Mouse (Mus musculus) hindbrain, embryonic 10.5 days (tissue): ENCODE results near the gene Phf12. TPM values are rescaled to one million over a fixed set of nuclear protein-coding genes. Genes with fewer than 3 reads are reported as not detected.

Experiments
- DNase-seq: peaks from one replicate; pipeline ENCODE4 v3.0.0-alpha.2; 2017; ENCODE audit warnings: low spot score
- H3K27ac ChIP-seq: fragments of 300-500 bp; sonication (generic); 2 replicates; pipeline ENCODE4 v1.5.1; 2016; ENCODE audit warnings: mild to moderate bottlenecking, moderate library complexity
- H3K27me3 ChIP-seq: fragments of 300-500 bp; sonication (generic); 2 replicates; pipeline ENCODE4 v1.6.1; 2016; ENCODE audit warnings: mild to moderate bottlenecking; ENCODE audit not compliant: poor library complexity, insufficient read depth, severe bottlenecking
- H3K36me3 ChIP-seq: fragments of 300-500 bp; sonication (generic); 2 replicates; pipeline ENCODE4 v1.6.1; 2016; ENCODE audit warnings: mild to moderate bottlenecking, moderate library complexity
- H3K4me1 ChIP-seq: fragments of 300-500 bp; sonication (generic); replicated peaks from 2 replicates; pipeline ENCODE4 v1.6.1; 2016; ENCODE audit warnings: mild to moderate bottlenecking
- H3K4me3 ChIP-seq: fragments of 300-500 bp; sonication (generic); 2 replicates; pipeline ENCODE4 v1.5.1; 2016; ENCODE audit warnings: mild to moderate bottlenecking, moderate library complexity
- H3K9me3 ChIP-seq: fragments of 300-500 bp; sonication (generic); 2 replicates; pipeline ENCODE4 v1.6.1; 2016; ENCODE audit warnings: mild to moderate bottlenecking, moderate library complexity
- WGBS: fragments of 180-500 bp; shearing (Covaris S2); methylation state at CpG from one replicate; pipeline ENCODE4 v1.1.7; 2016; 5-methylcytosine and 5-hydroxymethylcytosine counted together
- polyA plus RNA-seq: library from polyadenylated mRNA; unstranded; fragments of >200 nt; fragmentation: Nextera tagmentation; extraction: Ambion mirVana; gene quantifications from 2 replicates; pipeline ENCODE4 v1.2.1, GENCODE M21; 2016

Gene Phf12
- polyA plus RNA-seq, 1 experiment from 2014 or later = 19.7 TPM

- no peaks in the 10 kb centered on the region for H3K36me3 ChIP-seq
- H3K27ac ChIP-seq = no peak overlapping the region
- WGBS = 80% methylated on average over 8 of the region's 8 CpGs
- DNase-seq = no peak
- peaks cover 34% of the 10 kb centered on the region for H3K27me3 ChIP-seq
- peaks cover 13% of the 10 kb centered on the region; the same call in 1 of the 2 replicates for H3K4me1 ChIP-seq
- H3K4me3 ChIP-seq = no peak overlapping the region
- no peaks in the 10 kb centered on the region for H3K9me3 ChIP-seq
Observed at GRCm38 (mm10) chr11:77979221-77979809, 3.2 kb upstream of the Phf12 start.

DNA sequence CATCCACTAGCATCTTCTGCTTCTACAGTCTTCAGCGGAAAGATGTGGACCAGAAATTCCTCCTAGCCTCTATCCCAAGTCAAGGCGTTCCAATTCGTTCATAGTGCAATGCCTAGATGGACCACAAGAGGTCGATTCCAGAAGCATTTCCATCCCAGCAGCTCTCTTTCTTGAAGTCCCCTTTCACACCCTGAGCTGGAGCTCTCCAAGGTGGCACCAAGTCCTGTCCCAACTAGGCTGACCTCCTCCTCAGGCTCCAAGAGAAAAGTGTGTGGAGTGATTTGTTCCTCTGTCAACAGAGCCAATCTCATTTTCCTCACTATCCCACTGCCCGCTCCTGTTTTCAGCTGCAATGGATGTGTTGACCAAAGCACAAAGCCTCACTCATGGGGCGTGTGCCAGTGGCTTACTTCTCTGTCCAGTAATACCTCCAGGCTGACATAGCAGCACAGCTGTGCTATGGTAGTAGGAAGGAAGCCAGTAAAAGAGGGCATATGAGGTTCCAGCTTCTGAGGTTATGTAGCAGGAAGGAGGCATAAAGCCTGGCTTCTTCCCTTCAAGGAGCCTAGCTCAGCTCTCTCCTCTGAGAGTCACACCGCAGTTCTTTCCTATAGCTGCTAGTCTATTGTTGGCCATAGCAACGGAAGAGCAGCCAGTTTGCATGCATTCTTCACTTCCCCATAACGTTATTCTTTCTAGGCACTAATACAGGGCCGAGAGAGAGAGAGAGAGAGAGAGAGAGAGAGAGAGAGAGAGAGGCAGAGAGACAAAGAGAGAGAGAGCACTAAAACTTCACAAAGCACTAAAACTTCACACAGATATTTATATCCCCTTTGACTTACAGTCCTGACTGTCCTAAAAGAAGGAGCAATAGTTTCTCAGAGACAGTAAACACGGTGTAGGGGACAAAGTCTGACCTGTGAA lies 2.0 kb upstream of the Phf12 start:
- Histone ChIP-seq H3K27ac (peak overlapping the region; percentile 97; the same call in 1 of the 2 replicates), H3K4me3 (0 out of 2 replicates have a peak overlapping the region, but pooled peaks have one; percentile 100), H3K27me3 (peaks cover 23% of the 10 kb centered on the region), H3K4me1 (peaks cover 22% of the 10 kb centered on the region), H3K9me3 (no peaks in the 10 kb centered on the region), H3K36me3 (no peaks in the 10 kb centered on the region)
- WGBS = 36% methylated on average over 11 of the region's 11 CpGs
- DNase-seq = peak; percentile 57

DNA sequence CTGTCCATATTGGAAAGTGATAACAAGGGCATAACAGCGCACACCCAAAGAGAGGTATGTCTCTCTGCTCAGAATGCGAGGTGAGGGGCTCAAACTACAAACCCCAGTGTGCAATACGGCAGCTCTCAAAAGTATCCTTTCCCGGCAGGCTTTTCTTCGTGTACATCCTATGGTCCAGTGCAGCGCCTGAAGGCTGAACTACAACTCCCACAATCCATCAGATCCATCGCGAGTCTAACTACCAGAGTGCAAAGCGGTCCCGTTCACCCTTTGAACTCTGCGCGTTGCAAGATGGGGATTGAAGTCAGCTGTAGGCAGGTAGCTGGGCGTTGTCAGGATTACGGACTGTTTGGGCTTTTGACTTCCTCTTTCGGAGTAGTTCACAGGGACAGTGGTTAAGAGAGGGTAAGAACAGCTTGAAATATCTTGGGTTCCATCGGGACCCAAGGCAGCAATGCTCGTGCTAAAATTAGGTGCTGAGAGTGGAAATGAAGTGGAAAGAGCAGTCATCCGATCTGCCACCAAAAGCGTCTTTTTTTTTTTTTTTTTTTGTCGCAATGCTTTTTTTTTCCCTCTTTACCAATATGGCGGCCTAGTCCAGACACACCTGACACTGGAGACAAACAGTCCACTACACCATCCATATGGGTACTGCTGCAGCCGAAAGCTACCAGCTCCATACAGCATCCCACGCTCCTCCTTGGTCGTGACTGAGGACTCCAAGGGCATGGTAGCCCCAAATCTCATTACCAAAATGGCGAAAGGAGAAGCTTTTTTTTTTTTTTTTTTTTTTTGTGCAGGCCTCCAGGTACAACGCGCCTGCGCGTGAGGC lies 729 bp upstream of the Phf12 start:
- peak overlapping the region; percentile 100 for H3K4me3 ChIP-seq
- peaks cover 28% of the 10 kb centered on the region for H3K4me1 ChIP-seq
- DNase-seq = peak; percentile 95
- H3K36me3 ChIP-seq = peaks cover 12% of the 10 kb centered on the region
- H3K27me3 ChIP-seq = peaks cover 15% of the 10 kb centered on the region
- no peaks in the 10 kb centered on the region for H3K9me3 ChIP-seq
- under 1% methylated on average over 29 of the region's 29 CpGs for whole genome bisulfite sequencing
- peak overlapping the region; percentile 97 for H3K27ac ChIP-seq

DNA sequence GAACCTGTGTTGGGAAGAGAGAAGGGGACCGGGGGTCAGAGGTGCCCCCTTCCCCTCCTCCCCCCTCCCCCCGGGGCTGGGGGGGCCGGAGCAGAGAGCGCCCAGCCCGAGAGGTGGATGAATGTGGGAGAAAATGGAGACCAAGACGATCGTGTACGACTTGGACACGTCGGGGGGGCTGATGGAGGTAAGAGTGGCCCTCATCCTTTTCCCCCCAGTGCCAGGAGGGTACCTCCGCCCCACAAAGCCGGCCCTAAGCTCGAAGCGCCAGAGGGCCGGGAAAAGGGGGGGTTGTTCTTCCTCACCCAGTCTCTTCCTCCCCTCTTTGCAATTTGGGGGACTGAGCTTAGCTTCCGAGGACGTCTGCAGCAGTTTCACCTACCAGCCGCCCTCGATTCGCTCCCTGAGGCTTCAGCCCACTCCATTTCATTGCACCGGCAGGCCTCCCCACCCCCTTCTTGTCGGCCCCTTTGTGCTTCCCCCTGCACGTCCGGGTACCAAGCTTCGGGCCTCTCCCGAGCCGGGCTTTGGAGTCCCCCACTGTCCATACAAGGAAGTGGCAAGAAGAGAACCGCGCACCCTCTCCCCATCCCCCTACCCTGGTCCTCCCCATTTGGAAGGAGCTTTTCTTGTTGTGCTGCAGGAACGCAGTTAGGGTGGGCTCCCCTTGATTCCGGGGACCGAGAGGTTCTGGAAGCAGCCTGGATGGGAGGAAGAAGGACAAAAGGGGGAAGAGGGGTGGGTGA lies 810 bp downstream of the Phf12 start:
- peak; percentile 69 for DNase-seq
- H3K27ac ChIP-seq = peak overlapping the region; percentile 97
- peaks cover 3% of the 10 kb centered on the region; the same call in 1 of the 2 replicates for H3K27me3 ChIP-seq
- H3K9me3 ChIP-seq = no peaks in the 10 kb centered on the region
- under 1% methylated on average over 31 of the region's 32 CpGs for WGBS
- peaks cover 28% of the 10 kb centered on the region for H3K36me3 ChIP-seq
- H3K4me1 ChIP-seq = peaks cover 28% of the 10 kb centered on the region
- peak overlapping the region; percentile 100 for H3K4me3 ChIP-seq

- DNase-seq = peak; percentile 83
- no peaks in the 10 kb centered on the region for H3K27me3 ChIP-seq
- H3K4me3 ChIP-seq = peak overlapping the region; percentile 100
- peak overlapping the region; percentile 97 for H3K27ac ChIP-seq
- H3K9me3 ChIP-seq = no peaks in the 10 kb centered on the region
- H3K36me3 ChIP-seq = peaks cover 36% of the 10 kb centered on the region
- peaks cover 28% of the 10 kb centered on the region for H3K4me1 ChIP-seq
- WGBS = under 1% methylated on average over 62 of the region's 63 CpGs
Observed at GRCm38 (mm10) chr11:77983937-77984835, 1.6 kb downstream of the Phf12 start.

GRCm38 (mm10) chr11:77984836-77985231 lies 2.3 kb downstream of the Phf12 start:
- peak overlapping the region; percentile 97 for H3K27ac ChIP-seq
- H3K9me3 ChIP-seq = no peaks in the 10 kb centered on the region
- H3K4me1 ChIP-seq = peaks cover 28% of the 10 kb centered on the region
- WGBS = under 1% methylated on average over 13 of the region's 13 CpGs
- DNase-seq = peak; percentile 63
- H3K36me3 ChIP-seq = peaks cover 42% of the 10 kb centered on the region
- H3K27me3 ChIP-seq = no peaks in the 10 kb centered on the region
- H3K4me3 ChIP-seq = peak overlapping the region; percentile 100

- peak overlapping the region; percentile 97 for H3K27ac ChIP-seq
- H3K9me3 ChIP-seq = no peaks in the 10 kb centered on the region
- H3K36me3 ChIP-seq = peaks cover 48% of the 10 kb centered on the region
- 79% methylated on average over 3 of the region's 3 CpGs for whole genome bisulfite sequencing
- no peak for DNase-seq
- H3K4me1 ChIP-seq = peaks cover 23% of the 10 kb centered on the region
- H3K27me3 ChIP-seq = no peaks in the 10 kb centered on the region
- peak overlapping the region; percentile 100 for H3K4me3 ChIP-seq
Observed at GRCm38 (mm10) chr11:77985541-77986065, 3.0 kb downstream of the Phf12 start.

DNA sequence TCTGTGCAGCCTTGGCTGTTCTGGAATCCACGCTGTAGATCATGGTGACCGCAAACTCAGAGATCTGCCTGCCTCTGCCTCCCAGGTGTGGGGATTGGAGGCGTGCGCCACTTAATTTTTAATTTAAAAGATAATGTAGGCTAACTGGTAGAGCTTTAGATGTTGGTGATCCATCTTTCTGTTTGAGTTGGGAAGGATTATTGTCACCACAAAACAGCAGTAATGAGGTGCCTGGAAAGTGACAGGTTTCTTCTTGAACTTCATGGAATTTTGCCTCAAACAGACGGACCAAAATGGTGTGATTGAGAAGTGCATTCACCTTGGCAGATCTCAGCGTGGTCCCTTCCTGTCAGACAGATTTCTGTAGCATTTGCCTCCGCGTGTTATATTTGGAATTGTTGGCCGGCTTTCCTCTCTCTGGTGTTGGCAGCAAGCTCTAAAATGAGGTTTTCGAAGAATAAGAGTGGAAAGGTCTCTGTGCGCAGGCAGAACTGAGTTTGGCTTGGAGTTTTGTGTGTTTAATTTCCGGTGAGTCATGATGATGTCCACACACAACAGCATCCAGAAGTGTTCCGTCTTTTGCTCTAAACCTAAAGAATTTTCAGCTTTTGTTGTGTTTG lies 6.6 kb downstream of the Phf12 start:
- H3K27ac ChIP-seq = no peak overlapping the region
- no peak for DNase-seq
- H3K27me3 ChIP-seq = no peaks in the 10 kb centered on the region
- no peak overlapping the region for H3K4me3 ChIP-seq
- WGBS = 93% methylated on average over 13 of the region's 13 CpGs
- H3K9me3 ChIP-seq = no peaks in the 10 kb centered on the region
- H3K36me3 ChIP-seq = peaks cover 76% of the 10 kb centered on the region
- peaks cover 15% of the 10 kb centered on the region for H3K4me1 ChIP-seq

DNA sequence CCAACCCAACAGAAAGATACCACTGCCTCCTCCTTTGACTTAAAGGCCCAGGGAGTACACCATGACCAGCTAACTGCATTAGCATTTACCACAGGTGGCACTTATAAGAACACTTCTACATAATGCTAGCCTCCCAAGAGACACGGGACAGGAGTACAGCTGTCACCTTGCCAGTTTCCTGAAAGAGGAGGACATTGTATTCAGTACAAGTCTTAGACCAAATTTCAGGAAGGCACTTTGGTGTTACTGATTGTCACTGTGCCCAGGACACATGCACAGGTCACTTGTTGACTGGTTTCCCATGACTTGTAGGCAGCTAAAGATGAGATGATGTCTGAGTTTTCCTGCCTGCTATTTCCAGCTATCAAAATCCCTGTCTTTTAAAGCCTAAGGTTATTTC lies 13.0 kb downstream of the Phf12 start:
- Histone ChIP-seq H3K27me3 (no peaks in the 10 kb centered on the region), H3K36me3 (peaks cover 82% of the 10 kb centered on the region), H3K27ac (no peak overlapping the region), H3K9me3 (no peaks in the 10 kb centered on the region), H3K4me1 (no peaks in the 10 kb centered on the region), H3K4me3 (no peak overlapping the region)
- DNase-seq = no peak
- WGBS = 88% methylated on average over 1 of the region's 1 CpGs

DNA sequence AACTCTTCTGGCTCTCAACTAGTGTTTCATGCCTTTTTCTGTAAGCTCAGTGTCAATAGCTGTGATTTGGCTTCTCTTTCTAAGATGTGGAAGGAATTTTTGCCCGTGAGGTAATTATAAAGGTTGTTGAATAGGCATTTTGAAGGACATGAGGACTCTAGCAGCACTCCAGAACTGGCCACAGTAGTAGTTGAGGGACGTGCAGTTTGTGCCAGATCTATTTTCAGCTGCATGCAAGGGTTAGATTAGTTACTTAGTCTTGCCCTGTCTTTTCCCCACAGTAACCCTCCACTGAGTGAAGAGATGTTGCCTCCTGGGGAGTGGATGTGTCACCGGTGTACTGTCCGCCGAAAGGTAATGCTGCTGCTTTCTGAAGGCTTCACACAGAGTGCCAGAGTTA lies 23.9 kb downstream of the Phf12 start:
- Histone ChIP-seq H3K27ac (no peak overlapping the region), H3K36me3 (peaks cover 94% of the 10 kb centered on the region)
- DNase-seq = no peak

GRCm38 (mm10) chr11:78019676-78020075 lies 37.1 kb downstream of the Phf12 start:
- no peaks in the 10 kb centered on the region for H3K9me3 ChIP-seq
- peak; percentile 75 for DNase-seq
- no peaks in the 10 kb centered on the region for H3K27me3 ChIP-seq
- no peak overlapping the region for H3K27ac ChIP-seq
- no peaks in the 10 kb centered on the region for H3K4me1 ChIP-seq
- 22% methylated on average over 4 of the region's 4 CpGs for WGBS
- H3K36me3 ChIP-seq = peaks cover 97% of the 10 kb centered on the region
- no peak overlapping the region for H3K4me3 ChIP-seq

More for the DNA sequence above, 23.9 kb downstream of the Phf12 start:
- WGBS = 95% methylated on average over 5 of the region's 5 CpGs
- Histone ChIP-seq H3K4me1 (no peaks in the 10 kb centered on the region), H3K27me3 (no peaks in the 10 kb centered on the region), H3K9me3 (no peaks in the 10 kb centered on the region), H3K4me3 (no peak overlapping the region)
